Mouse (Mus musculus) megakaryocyte progenitor cell, adult 5-6 weeks (primary cell): Measurements from ENCODE around the gene Ttf1. TPM values are rescaled to one million over a fixed set of nuclear protein-coding genes. Genes with fewer than 3 reads are reported as not detected.

Experiments
- ATAC-seq: replicated peaks from 2 replicates; pipeline ENCODE4 v1.8.0; 2016; ENCODE audit warnings: mild to moderate bottlenecking, moderate TSS enrichment, inconsistent platforms; ENCODE audit not compliant: poor library complexity
- total RNA-seq, 2 experiments: library from RNA; stranded (forward) in 1 of 2; stranded (reverse) in 1 of 2; fragments of 157-497, 149-512 nt in 1 of 2; fragments of 200-1000 nt in 1 of 2; gene quantifications; 2 replicates each; pipeline versions ENCODE4 v1.2.3 to v1.2.4; 2015 to 2017

Ttf1 gene
- total RNA-seq (2015) = 13.0 and 14.9 TPM in 2 replicates
- 17.8 and 18.9 TPM in 2 replicates for total RNA-seq (2017)

DNA sequence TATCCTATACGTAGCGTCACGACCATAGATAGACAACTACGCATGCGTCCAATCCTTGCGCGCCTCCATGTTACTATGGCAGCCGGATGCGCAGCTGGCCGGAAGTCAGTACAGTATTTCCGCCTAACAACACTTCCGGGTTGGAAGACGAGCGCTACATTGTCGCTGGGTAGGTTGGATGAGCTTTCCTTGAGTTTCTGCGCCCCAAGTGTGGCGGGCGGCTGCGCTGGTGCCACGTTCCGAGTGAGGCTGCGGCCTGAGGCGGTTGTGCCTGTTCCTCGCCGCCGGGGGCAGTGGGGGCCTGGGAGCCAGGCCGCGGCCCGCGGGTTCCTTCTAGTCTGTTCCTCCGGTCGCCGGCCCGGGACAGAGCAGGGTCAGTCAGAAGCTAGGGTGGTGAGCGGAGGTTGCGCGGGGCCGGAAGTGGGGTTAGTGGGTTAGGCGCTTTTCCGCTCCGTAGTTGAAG lies at the start of gene Ttf1:
Gene Ttf1 (plus strand): TSS at position 128 of the 463 bp plus-strand sequence.
- peak; percentile 98 for ATAC-seq

- ATAC-seq = no peak
These were observed 47.5 kb upstream of the Ttf1 start for GRCm38 (mm10) chr2:29012523-29012922.

- ATAC-seq = no peak
These were observed 43.2 kb upstream of the Ttf1 start for GRCm38 (mm10) chr2:29016599-29017587.

DNA sequence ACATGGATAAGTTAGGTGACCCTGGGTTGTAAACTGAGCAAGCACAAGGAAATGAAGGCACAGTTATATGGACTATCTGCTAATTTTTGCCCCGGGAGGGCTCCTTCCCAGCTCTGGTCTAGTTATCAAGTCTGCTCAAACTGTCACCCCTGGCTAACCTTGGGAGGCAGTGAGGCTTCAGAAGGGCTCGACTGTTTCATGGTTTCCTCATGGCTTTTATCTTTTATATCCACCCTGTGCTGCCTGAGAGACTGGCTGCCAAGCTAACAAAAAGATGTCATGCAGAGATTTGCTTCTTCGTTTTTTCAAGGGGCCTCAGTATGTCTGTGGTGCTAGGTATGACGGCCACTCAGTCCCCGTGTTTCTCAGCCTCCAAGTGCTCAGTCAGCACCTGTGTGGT lies 41.4 kb upstream of the Ttf1 start:
- ATAC-seq = peak; percentile 80

GRCm38 (mm10) chr2:29021025-29021424 lies 39.0 kb upstream of the Ttf1 start:
- no peak for ATAC-seq

DNA sequence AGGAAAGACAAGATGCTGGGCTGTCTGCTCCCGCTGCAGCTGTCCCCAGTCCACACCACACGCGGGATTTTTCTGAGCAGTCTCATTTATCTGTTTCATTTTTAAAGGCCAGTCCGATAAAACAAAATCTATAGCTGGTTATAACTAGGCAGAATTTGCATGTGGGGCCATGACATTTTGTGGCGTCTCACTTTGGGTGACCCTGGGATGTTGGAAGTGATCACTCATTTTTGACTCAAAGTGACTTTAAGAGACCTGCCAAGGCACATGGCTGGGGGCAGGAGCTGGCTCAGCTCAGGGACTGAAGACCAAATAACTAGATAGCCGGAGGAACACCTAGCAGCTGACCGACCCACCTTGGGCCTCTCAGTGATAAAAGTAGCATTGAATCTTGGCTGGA lies 37.1 kb upstream of the Ttf1 start:
- ATAC-seq = no peak

DNA sequence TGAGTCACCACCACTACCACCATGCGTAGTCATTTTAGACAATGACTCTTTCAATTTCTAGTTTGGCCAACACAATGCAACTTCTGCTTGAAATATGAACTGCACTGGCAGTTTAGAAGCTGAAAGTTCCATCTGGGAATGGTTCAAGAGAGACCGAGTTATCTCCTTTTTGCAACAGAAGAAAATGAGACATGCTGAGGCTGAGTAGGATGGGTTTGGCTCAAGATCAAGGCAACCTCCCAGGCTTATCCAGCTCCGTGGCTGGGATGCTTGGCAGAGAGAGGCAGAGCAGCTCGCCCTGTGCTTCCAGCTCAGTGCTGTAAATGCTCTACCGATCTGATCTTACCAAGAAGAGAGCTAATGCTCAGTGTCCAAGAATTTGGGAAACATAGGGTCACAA lies 34.8 kb upstream of the Ttf1 start:
- ATAC-seq = no peak

DNA sequence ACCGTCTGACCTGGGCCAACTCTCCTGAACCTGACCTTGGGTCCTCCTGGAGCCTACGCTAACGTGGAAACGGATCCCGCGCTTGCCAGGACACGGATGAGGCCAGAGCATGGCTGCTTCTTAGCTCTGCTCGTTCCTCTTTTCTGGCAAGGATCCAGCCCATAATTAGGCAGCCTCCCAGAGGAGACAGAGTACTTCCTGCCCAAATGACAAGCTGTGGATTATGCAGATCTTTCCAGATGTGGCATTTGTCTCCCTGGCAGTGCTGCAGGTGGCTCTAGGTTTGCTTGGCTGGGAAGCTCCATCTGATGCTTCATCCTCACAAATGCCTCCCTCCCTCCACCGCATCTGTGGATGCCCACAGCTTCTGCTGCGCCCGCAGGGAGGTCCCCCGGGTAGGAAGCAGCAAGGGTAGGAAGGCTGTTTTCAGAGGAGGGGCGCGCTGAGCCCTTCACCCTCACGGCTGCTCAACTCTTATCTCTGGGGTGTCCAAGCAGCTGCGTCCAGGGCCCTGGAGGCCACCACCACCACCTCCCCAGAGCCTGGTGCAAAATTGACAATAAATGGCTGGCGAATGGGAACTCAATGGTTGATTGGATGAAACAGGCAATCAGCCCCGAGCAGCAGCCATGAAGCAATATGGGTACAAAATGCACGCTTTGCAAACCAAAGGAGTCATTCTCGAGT lies 29.9 kb upstream of the Ttf1 start:
- ATAC-seq = no peak

DNA sequence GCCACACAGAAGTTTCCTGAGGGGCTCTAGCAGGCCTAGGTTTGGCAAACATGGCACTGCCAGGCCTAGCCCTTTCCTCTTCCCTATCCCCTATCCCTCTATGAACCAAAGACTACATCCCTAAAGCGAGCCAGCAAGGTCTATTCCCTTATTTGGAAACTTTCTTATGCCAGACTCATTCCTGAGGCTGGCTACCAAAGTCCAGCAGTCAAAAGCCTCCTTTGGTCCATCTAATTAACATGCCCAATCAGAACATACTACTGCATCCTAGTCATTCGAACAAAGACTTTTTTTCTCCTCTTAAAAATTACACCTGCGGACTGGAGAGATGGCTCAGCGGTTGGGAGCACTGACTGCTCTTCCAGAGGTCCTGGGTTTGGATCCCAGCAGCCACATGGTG lies 28.1 kb upstream of the Ttf1 start:
- no peak for ATAC-seq

DNA sequence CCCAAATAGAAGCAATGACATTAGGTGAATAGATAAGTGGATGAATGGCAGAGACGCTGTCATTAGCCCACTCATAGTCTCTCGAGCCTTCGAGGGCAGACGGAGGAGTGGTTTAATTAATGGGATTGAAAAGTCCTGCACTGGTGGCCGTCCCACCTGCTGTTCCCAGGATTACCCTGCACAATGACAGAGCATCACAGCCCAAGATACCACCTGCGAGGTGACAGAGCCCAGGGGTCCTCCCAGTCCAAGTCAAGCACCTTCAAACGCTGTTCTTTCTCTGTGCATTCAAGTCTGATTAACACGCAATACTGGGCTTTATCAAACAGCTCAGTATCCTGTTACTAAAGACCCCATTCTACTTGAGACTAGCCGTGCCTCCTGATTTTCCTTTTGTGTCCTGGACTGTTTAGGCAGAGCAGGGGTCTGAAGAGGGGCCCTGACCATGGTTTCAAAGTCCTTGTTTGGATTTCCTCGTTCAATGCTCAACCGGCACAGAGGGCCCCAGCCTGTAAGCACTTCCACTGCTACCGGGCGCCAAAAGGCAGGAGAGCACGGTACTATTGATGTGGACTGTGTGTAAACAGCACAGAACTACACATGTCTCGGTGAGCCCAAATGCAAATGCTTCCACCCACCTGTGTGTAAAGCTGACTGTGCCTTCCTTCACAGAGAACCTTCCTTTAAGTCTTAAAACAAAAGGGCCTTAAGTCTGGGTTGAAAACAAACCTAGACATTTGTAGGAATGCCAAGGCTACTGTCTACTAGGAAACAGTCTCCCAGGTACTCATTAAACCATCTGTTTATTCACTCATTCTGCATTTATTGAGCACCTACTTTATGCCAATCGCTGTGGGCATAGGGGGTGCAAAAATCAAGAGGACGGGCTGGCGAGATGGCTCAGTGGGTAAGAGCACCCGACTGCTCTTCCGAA lies 25.3 kb upstream of the Ttf1 start:
- ATAC-seq = no peak

- no peak for ATAC-seq
These were observed 24.4 kb upstream of the Ttf1 start for GRCm38 (mm10) chr2:29035698-29036097.

DNA sequence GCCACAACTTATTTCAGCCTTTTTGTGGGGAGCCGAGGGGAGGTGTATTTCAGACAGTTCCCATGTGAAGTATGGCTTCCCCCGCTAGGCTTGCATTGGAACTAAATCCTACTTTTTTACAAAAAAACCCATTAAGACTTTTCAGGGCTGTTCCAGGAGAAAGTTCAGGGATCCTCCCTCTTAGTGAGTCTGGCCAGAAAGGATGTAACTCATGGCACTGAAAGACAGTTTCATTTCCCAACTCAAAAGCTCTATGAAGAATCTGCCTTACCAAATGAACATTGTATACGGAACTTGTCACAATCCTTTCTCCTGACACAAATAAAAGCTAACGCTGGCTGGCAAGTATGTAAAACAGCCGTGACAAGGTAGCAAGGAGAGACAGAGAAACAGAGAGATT lies 20.3 kb upstream of the Ttf1 start:
- no peak for ATAC-seq

DNA sequence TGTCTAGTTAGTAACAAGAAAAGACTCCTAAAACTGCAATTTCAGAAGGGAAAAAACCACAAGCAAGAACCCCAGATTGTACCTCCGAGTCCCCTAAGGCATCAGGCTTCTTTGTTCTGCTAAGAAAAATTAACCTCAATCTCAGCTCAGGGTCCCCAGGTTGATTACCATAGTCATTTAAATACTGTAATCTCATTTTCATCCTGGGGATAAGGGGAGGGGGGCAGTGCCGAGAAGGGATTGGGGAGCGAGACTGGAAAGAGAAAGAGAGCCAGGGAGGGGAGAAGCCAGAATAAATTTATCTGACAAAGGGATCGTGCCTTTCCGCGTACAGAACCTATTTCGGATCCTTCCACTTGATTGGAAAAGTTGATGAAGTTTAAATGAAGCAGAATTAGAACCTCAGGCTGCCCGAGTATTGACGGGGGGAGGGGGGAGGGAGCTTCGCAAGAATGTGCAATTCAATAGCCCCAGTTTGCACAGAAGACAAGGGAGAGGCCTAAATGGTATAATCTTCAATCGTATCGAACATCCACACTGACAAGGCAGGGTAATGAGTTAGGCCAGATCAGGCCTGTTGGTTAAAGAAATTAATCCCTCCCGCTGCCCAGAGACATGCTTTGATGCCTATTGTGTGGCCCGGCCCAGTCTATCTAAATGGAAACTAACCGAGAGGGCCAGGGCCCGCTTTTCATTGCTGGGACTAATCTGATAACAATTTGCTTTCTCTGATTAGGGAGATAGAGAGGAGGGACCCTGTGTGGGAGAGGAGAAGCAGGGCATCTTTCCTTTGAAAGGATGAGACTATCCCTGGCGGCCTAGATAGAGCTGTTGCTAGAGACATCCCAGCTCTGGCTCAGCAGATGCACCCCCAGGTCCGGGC lies 19.2 kb upstream of the Ttf1 start:
- ATAC-seq = no peak

- no peak for ATAC-seq
These were observed 18.6 kb upstream of the Ttf1 start for GRCm38 (mm10) chr2:29041477-29041768.

- 0 out of 2 replicates have a peak, but pooled peaks have one; percentile 14 for ATAC-seq
These were observed 17.9 kb upstream of the Ttf1 start for GRCm38 (mm10) chr2:29042124-29042523.

GRCm38 (mm10) chr2:29046151-29046550 lies 13.9 kb upstream of the Ttf1 start:
- no peak for ATAC-seq

GRCm38 (mm10) chr2:29051932-29052331 lies 8.1 kb upstream of the Ttf1 start:
- no peak for ATAC-seq

- ATAC-seq = peak; percentile 60
These were observed 7.1 kb upstream of the Ttf1 start for GRCm38 (mm10) chr2:29052943-29053454.

DNA sequence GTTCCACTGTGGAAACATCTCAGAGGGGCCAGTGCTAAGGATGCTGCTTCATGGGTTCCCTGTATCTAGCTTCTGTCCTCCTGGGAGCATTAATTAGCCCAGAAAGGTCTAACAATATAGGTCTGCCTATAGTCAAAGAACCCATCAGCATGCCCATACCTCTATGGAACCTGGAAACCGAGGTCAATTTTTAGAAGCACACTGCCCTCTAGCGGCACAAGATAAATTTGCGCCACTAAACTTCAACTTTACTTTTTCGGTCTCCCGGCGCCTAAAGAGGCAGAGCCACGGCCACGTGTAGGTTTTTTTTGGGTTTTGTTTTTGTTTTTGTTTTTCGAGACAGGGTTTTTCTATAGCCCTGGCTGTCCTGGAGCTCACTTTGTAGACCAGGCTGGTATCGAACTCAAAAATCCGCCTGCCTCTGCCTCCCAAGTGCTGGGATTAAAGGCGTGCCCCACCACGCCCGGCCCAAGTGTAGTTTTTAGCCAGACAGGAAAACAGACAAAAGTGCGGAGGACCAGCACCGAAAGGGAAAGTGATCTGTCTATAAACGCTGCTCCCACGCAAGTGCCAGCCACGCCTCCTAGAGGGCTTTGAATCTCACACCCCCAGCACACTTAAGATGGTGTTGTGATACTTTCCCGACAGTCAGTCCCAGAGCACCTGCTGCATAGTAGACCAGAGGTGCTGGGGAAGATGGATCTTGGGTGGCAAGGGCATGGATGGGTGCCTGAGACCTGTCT lies 6.1 kb upstream of the Ttf1 start:
- ATAC-seq = peak; percentile 68
